Mouse (Mus musculus) stomach, postnatal 0 days (tissue): ENCODE results near the gene Nipal1. TPM values are rescaled to one million over a fixed set of nuclear protein-coding genes. Genes with fewer than 3 reads are reported as not detected.

Experiments
- ATAC-seq: fragments of 200-750 bp; cut with Nextera tagmentation; 2 replicates; pipeline ENCODE4 v1.8.0; 2017; ENCODE audit not compliant: low FRiP score, low TSS enrichment
- DNase-seq: peaks from one replicate; pipeline ENCODE4 v3.0.0-alpha.2; 2016; ENCODE audit warnings: low spot score
- H3K27ac ChIP-seq: fragments of 300-500 bp; sonication (generic); replicated peaks from 2 replicates; pipeline ENCODE4 v1.5.1; 2014; ENCODE audit warnings: mild to moderate bottlenecking, control low read depth
- H3K27me3 ChIP-seq: fragments of 300-500 bp; sonication (generic); 2 replicates; pipeline ENCODE4 v1.6.1; 2014; ENCODE audit warnings: low read length; ENCODE audit not compliant: control insufficient read depth, insufficient read depth
- H3K36me3 ChIP-seq: fragments of 300-500 bp; sonication (generic); 2 replicates; pipeline ENCODE4 v1.6.1; 2014; ENCODE audit warnings: low read length, mixed read lengths; ENCODE audit not compliant: control insufficient read depth, insufficient read depth
- H3K4me1 ChIP-seq: fragments of 300-500 bp; sonication (generic); replicated peaks from 2 replicates; pipeline ENCODE4 v1.6.1; 2014; ENCODE audit warnings: antibody characterized with exemption; ENCODE audit not compliant: control insufficient read depth, insufficient read depth
- H3K4me2 ChIP-seq: fragments of 300-500 bp; sonication (generic); replicated peaks from 2 replicates; pipeline ENCODE4 v1.6.1; 2014; ENCODE audit warnings: low read depth, mild to moderate bottlenecking, control low read depth, moderate library complexity
- H3K4me3 ChIP-seq: fragments of 300-500 bp; sonication (generic); 2 replicates; pipeline ENCODE4 v1.5.1; 2014; ENCODE audit warnings: low read depth, low read length, control low read depth
- H3K9ac ChIP-seq: fragments of 300-500 bp; sonication (generic); 2 replicates; pipeline ENCODE4 v1.6.1; 2014; ENCODE audit warnings: mild to moderate bottlenecking, low read length, control low read depth, mixed read lengths
- H3K9me3 ChIP-seq: fragments of 300-500 bp; sonication (generic); 2 replicates; pipeline ENCODE4 v1.6.1; 2016; ENCODE audit warnings: low read length; ENCODE audit not compliant: control insufficient read depth
- CTCF ChIP-seq: IDR thresholded peaks from 2 replicates; pipeline ENCODE4 v1.5.1; 2016; ENCODE audit warnings: antibody characterized with exemption, low read depth, mild to moderate bottlenecking, moderate library complexity
- EP300 ChIP-seq: optimal IDR thresholded peaks from 2 replicates; pipeline ENCODE3; 2016; ENCODE audit warnings: antibody characterized with exemption
- WGBS: fragments of 180-500 bp; shearing (Covaris S2); extraction: QIAGEN DNeasy Blood & Tissue Kit; methylation state at CpG from one replicate; pipeline ENCODE4 v1.1.7; 2014; 5-methylcytosine and 5-hydroxymethylcytosine counted together
- polyA plus RNA-seq: library from polyadenylated mRNA; unstranded; fragments of >200 nt; fragmentation: Nextera tagmentation; extraction: Ambion mirVana; gene quantifications from 2 replicates; pipeline ENCODE4 v1.2.1, GENCODE M21; 2015

The Nipal1 gene
- polyA plus RNA-seq, 1 experiment from 2014 or later: 64.5 TPM

DNA sequence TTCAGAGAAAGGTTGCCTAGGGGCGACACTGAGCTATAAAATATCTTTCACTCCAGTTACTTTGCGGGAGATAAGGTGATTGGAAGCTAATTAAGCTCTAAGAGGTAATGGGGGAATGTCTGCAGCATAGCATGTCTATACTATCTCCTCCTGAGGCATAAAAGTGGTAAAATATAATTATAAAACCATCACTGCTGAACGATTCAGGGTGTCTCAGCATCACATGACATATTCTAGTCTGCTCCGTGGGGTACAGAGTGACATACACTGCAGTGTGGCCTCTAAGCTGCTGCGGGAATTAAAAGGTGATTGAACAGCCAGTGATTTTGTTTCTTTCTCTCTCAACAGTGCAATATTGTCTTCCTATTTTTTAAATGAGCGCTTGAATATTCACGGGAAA is 18.8 kb downstream of the Nipal1 start:
- no peak overlapping the region for H3K9ac ChIP-seq
- TF ChIP-seq CTCF: no peak
- no peak for TF ChIP-seq EP300
- ATAC-seq: no peak
- H3K4me2 ChIP-seq: no peak overlapping the region
- H3K4me3 ChIP-seq: no peak overlapping the region
- H3K9me3 ChIP-seq: no peaks in the 10 kb centered on the region
- no peak overlapping the region for H3K27ac ChIP-seq
- H3K4me1 ChIP-seq: no peaks in the 10 kb centered on the region
- WGBS: 84% methylated on average over 7 of the region's 7 CpGs
- DNase-seq: no peak
- H3K36me3 ChIP-seq: no peaks in the 10 kb centered on the region
- H3K27me3 ChIP-seq: no peaks in the 10 kb centered on the region

DNA sequence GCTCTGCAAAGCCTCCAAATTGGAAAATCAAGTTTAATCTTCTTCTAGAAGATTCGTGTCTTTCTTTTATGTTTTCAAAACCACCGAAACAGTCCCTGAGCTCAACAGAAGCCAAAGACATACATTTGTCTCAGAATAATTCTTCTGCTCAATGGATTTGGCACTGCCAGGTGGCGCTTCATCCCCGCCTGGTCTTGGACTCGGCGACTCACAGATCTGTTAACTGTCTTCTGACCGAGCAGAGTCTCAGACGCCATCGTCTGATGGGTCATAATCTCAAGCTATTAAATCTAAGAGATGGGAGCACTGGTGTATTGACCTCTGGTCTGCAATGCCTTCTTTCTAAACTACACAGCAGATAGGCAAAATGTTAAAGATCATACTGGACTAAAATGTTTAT is 20.8 kb downstream of the Nipal1 start:
- H3K9ac ChIP-seq: no peak overlapping the region
- no peak for DNase-seq
- TF ChIP-seq EP300: no peak
- TF ChIP-seq CTCF: no peak
- no peaks in the 10 kb centered on the region for H3K27me3 ChIP-seq
- no peaks in the 10 kb centered on the region for H3K4me1 ChIP-seq
- H3K4me2 ChIP-seq: no peak overlapping the region
- no peaks in the 10 kb centered on the region for H3K9me3 ChIP-seq
- no peak for ATAC-seq
- H3K36me3 ChIP-seq: no peaks in the 10 kb centered on the region
- no peak overlapping the region for H3K27ac ChIP-seq
- 73% methylated on average over 9 of the region's 9 CpGs for WGBS
- H3K4me3 ChIP-seq: no peak overlapping the region

DNA sequence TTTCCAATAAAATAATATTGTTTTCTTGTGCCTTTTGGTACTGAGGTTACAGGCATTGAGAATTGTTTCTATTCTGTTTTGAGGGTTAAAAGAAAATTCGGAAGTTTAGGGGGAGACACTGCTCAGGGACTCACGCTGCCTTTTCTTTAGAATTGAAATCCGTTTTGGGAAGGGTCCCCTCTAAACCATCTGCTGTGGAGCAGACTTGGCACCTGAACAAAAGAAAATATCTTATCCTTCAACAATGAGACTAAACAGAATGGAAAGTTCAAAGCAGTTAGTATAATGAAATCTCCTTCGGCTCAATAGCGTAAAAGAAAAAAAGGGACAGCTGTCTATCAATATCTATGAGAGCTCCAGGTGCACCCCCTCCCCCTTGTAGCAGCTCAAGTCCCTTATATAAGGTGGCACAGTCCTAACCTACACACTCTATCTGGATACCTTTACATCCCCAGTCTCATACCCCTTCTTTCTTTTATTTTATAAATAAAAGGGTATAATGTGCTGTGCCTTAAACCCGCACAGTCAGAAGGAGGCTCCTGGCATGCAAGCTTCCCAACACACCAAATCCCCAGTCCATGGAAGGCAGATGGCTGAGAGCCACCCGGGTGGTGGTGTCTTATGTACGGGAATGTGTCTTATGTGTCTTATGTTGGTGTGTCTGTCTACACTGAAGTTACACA is 23.6 kb downstream of the Nipal1 start:
- Histone ChIP-seq H3K27me3 (no peaks in the 10 kb centered on the region), H3K4me2 (no peak overlapping the region), H3K9me3 (no peaks in the 10 kb centered on the region), H3K36me3 (no peaks in the 10 kb centered on the region), H3K9ac (no peak overlapping the region), H3K4me1 (no peaks in the 10 kb centered on the region), H3K27ac (no peak overlapping the region), H3K4me3 (no peak overlapping the region)
- TF ChIP-seq CTCF (no peak), EP300 (no peak)
- DNase-seq (no peak), ATAC-seq (no peak)
- whole genome bisulfite sequencing: 56% methylated on average over 8 of the region's 8 CpGs

DNA sequence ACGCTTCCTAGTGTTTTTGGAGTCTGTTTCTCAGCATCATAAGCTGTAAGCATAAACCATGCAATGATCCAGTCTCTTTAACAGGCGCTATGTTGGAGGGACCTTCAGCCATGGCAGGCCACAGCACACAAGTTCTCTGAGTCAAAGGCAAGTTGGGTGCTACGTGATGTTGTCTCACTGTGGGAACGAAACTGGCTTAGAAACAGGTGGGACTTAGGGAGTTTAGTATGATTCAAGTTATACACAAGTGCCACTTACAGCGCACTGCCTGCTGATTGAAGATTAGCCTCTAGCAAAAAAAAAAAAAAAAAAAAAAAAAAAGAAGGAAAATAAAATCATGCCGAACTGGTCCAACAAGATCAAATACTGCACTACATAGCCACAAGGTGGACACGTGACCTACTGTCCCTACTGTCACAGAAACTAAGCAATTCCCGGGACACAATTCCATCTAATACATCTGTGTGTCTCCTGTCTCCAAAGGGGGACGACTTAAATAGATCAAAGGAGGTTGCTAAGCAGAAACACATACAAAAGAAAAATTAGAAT is 27.5 kb downstream of the Nipal1 start:
- peak; percentile 86 for ATAC-seq
- Histone ChIP-seq H3K9me3 (no peaks in the 10 kb centered on the region), H3K9ac (no peak overlapping the region), H3K4me1 (no peaks in the 10 kb centered on the region), H3K4me2 (no peak overlapping the region), H3K36me3 (no peaks in the 10 kb centered on the region), H3K27me3 (no peaks in the 10 kb centered on the region), H3K4me3 (no peak overlapping the region), H3K27ac (peak overlapping the region; percentile 46; the same call in 1 of the 2 replicates)
- DNase-seq: peak; percentile 44
- 56% methylated on average over 9 of the region's 9 CpGs for WGBS
- no peak for TF ChIP-seq CTCF
- TF ChIP-seq EP300: no peak

DNA sequence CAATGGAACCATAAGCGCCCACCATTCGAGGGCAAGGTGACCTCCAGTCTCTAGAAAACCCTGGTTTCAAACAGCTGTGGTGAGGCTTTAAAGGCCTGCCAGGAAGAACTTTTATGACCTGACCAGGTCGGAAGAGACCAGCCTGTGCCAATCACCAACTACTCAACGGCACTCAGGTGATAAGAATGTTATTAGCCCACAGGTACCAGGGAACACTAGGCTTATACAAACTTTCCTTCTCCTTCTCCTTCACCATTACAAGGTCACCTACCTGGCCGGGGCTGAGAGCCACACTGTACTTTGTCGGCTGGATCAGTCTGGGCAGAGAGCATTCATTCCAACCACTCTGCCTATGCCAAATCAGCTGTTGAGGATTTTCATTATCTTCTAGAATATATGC is 33.9 kb downstream of the Nipal1 start:
- Histone ChIP-seq H3K27me3 (no peaks in the 10 kb centered on the region), H3K4me3 (no peak overlapping the region), H3K4me1 (no peaks in the 10 kb centered on the region; the same call in 1 of the 2 replicates), H3K4me2 (no peak overlapping the region), H3K9me3 (no peaks in the 10 kb centered on the region), H3K36me3 (no peaks in the 10 kb centered on the region), H3K27ac (peak overlapping the region; percentile 61; the same call in 1 of the 2 replicates), H3K9ac (no peak overlapping the region)
- TF ChIP-seq EP300 (no peak), CTCF (no peak)
- 70% methylated on average over 6 of the region's 6 CpGs for WGBS
- DNase-seq: no peak
- peak; percentile 83 for ATAC-seq

DNA sequence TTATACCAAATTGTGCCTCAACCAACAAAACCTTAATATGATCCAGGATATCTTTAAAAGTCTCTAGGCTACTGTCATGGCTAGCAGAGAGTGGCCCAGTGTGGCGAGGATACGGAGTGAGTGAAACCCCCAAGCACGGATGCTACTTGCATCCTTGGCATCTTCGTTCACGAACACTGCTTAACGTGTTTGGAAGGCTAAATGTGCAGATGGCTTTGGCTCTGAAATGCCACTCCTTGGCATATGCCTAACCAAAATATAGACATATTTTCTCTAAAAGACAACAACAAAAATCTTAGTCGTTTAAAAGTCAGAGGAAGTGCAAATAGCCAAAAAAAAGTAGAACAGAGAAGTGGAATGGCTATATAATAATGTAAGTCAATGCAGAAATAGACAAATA is 42.0 kb downstream of the Nipal1 start:
- TF ChIP-seq CTCF: no peak
- no peak for TF ChIP-seq EP300

More for the DNA sequence above, 42.0 kb downstream of the Nipal1 start:
- Histone ChIP-seq H3K9ac (no peak overlapping the region), H3K27me3 (no peaks in the 10 kb centered on the region), H3K4me3 (no peak overlapping the region), H3K4me1 (no peaks in the 10 kb centered on the region; the same call in 1 of the 2 replicates), H3K4me2 (no peak overlapping the region), H3K27ac (no peak overlapping the region), H3K36me3 (no peaks in the 10 kb centered on the region), H3K9me3 (no peaks in the 10 kb centered on the region)
- ATAC-seq (no peak), DNase-seq (no peak)
- WGBS: 92% methylated on average over 7 of the region's 7 CpGs
